Mouse (Mus musculus) c-Kit-positive CD71-positive TER-119-negative erythroid progenitor cells, embryonic 14.5 days (primary cell): ENCODE data around the gene 4933434E20Rik.

Source experiments
- DNase-seq: peaks from one replicate; pipeline ENCODE4 v3.0.0-alpha.2; 2013; ENCODE audit warnings: low read depth

The 4933434E20Rik gene

DNA sequence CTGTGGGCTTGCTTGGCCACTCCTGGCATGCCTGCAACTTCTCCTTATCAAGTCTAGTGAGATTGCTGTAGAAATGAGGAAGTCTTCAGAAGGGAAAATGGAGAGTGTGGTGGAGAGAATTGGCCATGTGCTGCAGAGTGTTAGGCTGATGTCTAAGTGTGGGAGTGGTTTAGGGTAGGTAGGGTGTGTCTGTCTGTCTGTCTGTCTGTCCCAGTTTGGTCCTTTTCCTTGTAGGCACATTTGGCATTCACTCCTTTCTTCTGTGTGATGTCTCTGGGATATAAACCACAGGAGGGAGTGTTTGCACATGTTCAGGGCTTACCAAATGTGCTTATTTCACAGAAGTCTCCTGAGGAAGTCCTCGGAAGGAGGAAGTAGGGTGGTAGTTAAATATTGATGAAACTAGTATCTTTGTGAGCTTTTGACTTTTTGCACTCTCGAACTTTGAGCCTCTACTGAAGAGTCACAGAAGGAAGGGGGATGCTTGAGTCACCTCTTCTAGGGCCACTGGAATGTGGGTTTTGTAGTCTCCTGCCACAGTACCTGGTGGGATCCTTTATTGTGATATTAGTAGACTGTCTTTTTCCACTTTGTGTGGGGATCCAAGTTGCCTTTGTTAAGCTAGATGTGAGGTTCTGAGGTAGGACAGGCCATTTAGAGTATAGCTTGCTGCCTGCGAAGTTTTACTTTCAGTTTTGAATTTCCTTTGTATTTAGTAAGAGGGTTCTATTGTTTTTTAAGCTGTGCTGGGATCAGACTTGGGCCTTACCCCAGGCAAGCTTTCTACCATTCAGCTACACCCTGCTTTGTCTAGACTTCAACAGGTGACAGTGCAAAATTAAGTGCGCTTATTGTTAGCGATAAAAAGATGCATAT, 30.2 kb downstream of the 4933434E20Rik start:
- DNase-seq: peak; percentile 17

DNA sequence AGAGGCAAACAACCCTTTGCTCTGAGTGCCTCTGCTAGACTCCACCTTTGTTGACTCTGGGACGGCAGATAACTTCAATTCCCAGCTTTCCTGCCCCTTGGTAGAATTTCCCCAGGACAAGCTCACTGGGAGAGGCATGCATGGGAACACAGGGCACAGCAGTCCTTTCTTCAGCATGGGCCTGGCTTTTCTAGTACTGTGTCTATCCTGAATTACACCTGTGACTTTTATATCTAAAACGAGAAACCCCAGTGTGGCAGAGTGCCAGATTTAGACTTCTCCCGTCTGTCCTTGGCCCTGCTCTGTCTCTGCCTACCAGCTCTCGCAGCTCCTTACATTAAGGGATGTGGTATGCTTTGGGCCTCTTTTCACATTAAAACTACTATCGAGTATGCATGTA, 31.6 kb downstream of the 4933434E20Rik start:
- DNase-seq: no peak

DNA sequence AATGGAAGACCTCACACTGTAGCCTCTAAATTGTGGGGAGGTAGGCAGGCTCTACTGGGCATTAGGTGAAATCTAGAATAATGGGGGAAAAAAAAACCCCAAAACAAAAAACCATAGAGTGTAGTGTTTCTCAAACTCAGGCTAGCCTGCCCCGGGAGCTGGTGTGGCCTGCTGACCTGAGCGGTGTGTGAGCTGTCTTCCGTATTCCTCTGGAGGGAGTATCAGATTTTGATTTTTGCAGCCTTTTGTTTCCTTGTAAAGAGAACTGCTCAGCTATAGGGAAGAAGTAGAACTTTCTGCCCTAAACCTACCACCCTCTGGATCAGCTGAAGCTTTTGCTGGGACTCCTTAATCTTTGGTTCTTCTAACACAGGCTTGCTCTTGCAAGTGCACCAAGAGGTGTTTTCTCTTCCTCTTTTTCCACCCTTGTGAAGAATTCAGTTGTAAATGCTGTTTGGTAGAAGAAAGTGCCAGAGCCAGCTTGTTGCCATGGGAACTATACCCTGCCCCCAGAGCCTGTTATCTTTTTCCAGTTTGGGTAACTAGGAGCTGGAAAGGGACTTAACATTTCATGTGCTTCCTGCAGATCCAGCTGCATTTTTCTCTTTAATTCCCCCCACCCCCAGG, 32.4 kb downstream of the 4933434E20Rik start:
- no peak for DNase-seq

DNA sequence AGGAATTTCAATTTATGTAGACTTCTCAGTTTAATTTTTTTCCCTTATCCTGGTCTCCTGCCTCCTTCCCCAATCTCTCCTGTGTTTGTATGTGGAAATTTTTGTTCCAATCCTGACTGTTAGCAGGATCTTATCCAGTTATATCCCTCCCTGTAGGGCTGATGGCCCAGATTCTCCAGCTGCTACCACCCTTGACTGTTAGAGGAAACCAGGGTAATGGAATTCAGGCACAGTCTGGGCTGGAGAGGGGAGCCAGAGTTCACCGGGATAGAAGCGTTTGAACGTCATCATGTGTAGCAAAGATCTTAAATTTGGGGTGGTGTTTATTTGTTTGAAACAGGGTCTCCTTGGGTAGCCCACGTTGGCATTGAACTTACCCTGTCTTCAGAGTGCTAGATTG, 33.4 kb downstream of the 4933434E20Rik start:
- DNase-seq: no peak

DNA sequence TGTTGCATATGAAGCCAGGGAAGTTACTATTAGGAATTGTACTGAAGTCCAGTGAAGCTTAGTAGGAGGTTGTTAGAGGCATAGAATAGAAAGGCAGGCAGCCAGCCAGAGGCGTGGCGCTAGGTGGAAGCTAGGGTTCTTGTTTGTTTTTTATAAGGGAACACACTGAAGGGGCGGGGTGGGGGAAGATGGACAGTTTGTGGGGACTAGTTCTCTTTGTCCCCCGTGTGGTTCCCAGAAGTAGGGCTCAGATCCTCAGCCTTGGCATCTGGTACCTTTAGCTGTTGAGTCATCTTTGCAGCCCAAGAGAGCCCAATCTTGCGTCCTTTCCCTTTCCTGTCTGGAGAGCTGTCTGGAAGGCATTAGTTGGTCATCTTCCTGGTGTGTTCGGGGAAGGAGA, 33.8 kb downstream of the 4933434E20Rik start:
- DNase-seq: no peak

DNA sequence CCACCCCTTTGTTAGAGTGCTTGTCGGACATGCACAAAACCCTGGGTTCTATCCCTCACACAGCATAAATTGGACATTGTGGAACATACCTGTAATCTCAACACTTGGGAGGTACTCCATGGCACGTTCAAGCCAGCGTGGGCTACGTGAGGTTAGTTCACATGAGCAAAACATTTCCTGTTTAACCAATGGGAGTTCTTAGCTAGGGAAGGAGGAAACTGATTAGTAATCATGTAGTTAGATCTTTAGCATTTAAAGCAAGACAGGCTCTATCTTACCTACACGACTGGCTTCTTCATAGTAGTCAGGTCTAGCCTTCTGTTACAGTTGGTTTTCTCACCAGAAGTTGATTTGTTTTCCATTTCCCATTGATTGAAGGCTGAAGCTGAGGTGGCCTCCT, 34.6 kb downstream of the 4933434E20Rik start:
- no peak for DNase-seq

DNA sequence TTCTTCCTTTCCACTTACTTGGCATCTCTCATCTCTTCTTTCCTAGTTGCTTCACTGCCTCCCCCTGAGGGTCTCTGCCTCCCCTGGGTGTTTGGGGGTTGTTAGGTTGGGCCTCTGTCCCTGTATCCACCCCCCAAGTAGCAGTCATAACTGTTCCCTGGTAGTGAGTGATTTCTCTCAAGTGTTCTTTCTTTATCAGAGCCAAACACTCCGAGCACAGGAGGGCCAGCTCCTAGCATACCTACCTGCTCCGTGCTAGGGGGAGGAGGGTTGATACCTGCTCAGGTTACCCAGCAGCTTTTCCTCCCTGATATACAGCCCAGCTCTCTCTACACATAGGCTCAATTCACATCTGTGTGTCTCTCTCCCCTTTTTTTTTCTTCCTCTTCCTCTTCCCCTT, 37.2 kb downstream of the 4933434E20Rik start:
- no peak for DNase-seq

DNA sequence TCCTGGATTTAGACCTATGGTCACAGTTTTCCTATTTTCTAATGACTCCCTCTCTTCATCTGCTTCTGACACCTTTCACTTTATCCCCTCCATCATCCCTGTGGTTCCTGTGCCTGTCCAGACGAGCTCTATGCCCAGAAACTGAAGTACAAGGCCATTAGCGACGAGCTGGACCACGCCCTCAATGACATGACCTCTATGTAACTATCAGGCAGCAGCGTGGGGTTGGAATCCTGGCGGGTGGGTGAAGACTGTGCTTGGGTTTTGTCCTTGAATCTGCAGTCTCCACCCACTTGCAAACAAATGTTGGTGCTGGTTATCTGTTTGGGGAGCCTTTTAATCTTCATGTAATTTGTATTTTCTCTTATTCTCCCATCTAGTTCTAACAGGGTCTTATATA, 39.5 kb downstream of the 4933434E20Rik start:
- no peak for DNase-seq

DNA sequence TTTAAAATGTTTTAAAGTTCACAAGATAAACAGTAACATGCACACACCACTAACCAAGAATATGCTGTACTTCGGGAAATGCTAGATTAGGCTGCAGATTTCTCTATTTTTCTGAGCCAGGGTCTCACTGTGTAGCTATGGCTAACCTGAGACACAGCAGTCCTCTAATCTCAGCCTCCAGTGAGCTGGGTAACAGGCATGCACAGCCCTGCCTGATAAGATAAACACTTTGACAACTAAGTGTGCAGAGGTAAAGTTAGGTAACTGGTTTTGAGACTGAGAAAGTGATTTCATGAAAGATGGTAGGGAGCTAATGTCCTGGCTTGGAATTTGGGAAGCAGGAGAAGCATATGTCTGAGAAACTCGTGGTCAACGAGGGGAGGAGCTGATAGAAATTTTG, 43.0 kb downstream of the 4933434E20Rik start:
- DNase-seq: no peak

DNA sequence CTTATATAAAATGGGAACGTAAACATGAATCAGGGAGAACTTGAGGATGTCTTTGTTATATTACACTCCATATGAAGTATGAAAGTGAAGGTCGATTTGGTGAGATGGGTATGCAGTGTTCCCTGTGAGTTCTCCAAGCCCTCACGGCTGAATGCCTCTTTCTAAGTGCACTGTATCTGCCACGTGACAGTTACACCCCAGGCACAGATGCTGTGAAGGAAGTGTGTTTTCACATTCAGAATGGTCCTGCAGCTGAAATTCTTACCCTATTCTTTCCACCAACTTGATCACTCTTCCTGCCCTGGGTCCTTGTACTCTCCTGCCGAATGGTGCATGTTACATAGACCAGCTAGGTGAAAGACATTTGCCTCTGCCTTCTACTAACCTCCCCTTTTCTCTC, 46.5 kb downstream of the 4933434E20Rik start:
- DNase-seq: no peak

DNA sequence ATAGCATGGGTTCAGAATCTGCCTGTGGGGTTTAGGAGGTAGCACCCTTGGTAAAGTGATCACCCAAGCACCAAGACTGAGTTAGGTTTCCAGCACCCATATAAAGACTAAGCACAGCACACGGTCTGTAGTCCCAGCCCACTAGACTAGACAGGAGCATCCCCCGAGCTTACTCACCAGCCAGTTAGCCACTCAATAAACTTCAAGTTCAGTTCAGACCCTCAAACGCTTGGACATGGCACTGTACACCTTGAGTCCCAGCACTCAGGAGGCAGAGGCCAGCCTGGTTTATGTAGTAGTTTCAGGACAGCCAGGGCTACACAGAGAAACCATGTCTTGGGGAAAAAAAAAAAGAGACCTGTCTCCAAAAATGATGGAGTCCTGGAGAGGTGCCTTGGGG, 49.6 kb downstream of the 4933434E20Rik start:
- DNase-seq: no peak

DNA sequence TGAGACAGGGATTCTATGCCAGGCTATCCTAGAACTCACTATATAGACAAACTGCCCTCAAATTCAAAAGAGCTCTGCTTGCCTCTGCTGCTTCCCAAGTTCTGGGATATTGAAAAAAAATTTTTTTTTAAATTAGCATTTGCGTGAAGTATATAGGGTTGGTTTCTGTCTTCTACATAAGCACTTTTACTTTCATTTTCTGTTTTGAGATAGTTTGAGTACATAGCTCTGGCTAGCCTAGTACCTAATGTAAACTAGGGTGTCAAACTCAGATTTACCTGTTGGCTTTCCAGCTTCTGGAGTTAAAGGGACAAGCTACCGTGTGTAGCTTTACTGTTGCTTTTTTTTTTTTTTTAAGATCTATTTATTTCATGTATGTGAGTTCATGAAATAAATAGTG, 50.2 kb downstream of the 4933434E20Rik start:
- DNase-seq: no peak

DNA sequence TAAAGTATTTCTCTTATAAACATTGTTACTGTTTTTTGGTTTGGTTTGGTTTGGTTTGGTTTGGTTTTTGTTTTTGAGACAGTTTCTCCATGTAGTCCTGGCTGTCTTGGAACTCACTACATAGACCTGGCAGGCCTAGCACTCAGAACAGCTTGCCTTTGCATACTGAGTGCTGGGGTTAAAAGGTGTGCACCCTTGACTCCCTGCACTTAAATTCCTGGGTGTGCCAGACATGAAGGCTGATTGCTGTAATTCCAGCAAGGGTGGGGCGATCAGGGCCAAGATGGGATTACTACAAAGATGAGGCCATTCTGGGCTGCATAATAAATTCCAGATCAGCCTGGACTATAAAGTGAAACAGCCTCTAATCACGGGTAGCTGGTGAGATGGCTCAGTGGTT, 50.8 kb downstream of the 4933434E20Rik start:
- DNase-seq: no peak

DNA sequence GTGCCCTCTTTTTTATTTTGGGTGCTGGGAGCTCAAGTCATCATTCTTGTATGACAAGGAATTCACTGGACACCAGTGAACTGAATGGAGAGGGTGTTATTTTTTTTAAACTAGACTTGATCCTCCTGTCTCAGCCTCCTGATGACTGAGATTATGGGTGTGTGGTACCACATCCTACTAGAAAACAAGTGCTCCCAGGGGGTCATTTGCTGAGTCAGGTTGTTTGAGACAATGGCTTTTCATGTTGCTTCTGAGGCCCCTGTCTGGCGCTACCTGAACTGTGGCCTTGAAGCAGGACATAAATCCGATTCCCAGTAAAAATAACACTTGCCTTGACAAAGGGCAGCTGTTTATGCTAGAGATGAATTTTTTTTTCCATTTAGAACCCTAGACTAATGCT, 51.7 kb downstream of the 4933434E20Rik start:
- no peak for DNase-seq

DNA sequence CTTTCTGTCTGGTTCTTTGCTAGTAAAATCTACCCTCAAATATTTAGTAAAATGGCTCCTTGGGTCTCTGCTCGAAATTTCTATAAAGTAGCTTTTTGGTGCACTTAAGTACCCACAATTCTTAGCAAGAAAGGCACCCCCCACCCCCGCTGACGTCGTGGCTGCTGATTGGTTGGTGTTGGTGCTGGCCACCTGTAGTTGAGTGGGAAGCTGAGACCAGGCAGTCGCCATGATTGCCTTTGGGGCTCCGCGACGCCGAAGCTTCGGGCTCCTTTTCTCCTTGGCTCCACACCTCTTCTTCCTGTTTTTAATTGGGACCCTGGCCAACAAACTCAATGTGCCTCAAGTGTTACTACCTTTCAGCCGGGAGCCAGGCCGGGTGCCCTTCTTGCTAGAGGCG, 52.5 kb downstream of the 4933434E20Rik start, which contains the start of gene Nup210l:
Gene Nup210l (plus strand): TSS at position 195 of the 400 bp plus-strand sequence.
- no peak for DNase-seq

DNA sequence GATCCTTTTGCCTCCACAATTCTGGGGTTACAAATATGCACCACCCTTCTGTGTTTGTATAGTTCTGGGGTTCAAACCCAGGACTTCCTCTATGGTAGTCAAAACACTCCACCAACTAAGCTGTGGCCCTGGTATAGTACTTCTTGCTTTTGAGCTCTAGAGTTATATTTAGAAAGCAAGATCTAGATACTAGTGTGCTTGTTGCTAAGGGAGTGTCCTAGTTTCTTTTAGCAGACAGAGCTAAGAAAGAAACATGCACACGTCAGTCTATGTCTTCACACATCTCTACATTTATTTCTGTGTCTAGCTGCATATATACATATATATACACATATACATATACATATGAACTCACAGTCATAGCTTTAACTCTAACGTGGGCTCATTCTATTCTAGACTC, 60.3 kb downstream of the 4933434E20Rik start:
- no peak for DNase-seq

DNA sequence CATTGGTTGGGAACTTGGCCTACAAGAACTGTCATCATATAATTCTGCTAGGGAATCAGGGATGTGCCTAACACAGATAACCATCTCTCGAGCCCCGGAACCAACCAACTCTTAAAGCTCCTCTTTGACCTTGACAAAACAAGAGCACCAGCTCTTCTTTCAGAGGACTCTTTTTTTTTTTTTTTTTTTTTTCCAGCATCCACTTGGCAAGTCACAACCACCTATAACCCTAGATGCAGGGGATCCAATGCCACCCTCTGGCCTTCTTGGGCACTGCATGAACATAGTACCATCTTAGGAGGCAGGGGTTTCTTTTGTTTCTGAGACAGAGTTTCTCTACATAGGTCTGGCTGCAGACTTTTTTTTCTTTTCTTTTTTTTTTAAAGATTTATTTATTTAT, 62.9 kb downstream of the 4933434E20Rik start:
- DNase-seq: no peak

DNA sequence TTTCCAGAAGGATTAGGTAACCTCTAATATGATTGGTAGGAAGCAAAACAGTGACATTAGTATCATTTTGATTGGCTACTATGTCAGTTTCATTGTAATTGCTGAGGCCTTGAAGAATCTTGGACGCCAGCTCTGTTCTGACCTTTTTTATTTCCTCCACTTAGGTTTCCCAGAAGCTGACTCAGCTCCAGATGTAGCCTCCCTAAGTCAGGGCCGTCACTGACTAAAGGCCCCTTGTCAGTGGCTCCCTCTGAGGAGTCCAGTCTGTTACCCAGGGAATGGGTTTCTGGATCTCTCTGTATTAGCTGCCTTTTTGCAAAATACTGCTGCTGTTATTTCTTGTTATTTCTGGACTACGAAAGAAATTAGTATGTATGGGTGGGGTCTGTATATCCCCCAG, 64.1 kb downstream of the 4933434E20Rik start:
- DNase-seq: no peak
